Comparison of ENCODE assay signal across 11 mouse cellular contexts in the genomic region with DNA sequence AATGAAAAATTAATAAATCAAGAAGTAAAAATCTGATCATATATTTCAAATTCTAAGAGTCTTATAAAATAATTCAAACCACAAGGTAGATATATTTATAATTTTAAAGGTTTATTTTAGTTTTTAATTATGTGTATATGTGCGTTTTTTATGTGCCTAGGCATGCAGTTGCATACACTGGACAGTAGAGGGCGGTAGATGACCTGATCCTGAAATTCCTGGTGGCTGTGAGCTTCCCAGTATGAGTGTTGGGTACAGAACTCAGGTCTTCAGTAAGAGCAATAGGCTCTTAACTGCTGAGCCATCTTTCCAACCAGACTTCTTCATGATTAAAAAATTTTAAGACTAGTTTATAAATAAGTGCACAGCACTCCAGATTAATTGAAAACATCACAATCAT.
DNase-seq lines count a peak whose midpoint lies in the region; ATAC-seq and TF ChIP-seq lines count a peak whose summit lies in the region.
"Had no signal": no experiment of that assay in that cellular context is flagged by ENCODE, and none has a peak within 500 bp of the region (broad histone marks: within the 10 kb centered on the region; RNA-seq: fewer than 3 reads in every experiment).

No protein-coding gene starts in this region.

- no peak overlapping the region for H3K9ac ChIP-seq in forebrain, embryonic 14.5 days (ENCODE audit: low read length)
- no peak overlapping the region for H3K9ac ChIP-seq in liver, postnatal 0 days (replicated peaks)
- H3K9ac ChIP-seq in liver, embryonic 11.5 days (ENCODE audit: low read depth, low read length), result no peak overlapping the region
- H3K9ac ChIP-seq: embryonic facial prominence, embryonic 13.5 days; heart, embryonic 12.5 days had no signal

- no peaks in the 10 kb centered on the region for H3K27me3 ChIP-seq in forebrain, embryonic 14.5 days (replicated peaks; ENCODE audit: control insufficient read depth, insufficient read depth, low read length)
- no peaks in the 10 kb centered on the region for H3K27me3 ChIP-seq in forebrain, embryonic 10.5 days (ENCODE audit: poor library complexity, severe bottlenecking)
- H3K27me3 ChIP-seq in liver, postnatal 0 days (ENCODE audit: insufficient read depth, low read length), result no peaks in the 10 kb centered on the region
- no peaks in the 10 kb centered on the region for H3K27me3 ChIP-seq in liver, embryonic 11.5 days (replicated peaks; ENCODE audit: control insufficient read depth, insufficient read depth, low read length)
- H3K27me3 ChIP-seq in Patski, result no peaks in the 10 kb centered on the region
- H3K27me3 ChIP-seq: embryonic facial prominence, embryonic 13.5 days; heart, embryonic 12.5 days had no signal

- no peaks in the 10 kb centered on the region for H3K4me1 ChIP-seq in forebrain, embryonic 14.5 days (ENCODE audit: control insufficient read depth, insufficient read depth, low read length)
- H3K4me1 ChIP-seq in forebrain, embryonic 10.5 days, result no peaks in the 10 kb centered on the region
- no peaks in the 10 kb centered on the region for H3K4me1 ChIP-seq in liver, postnatal 0 days (ENCODE audit: insufficient read depth)
- no peaks in the 10 kb centered on the region for H3K4me1 ChIP-seq in liver, embryonic 11.5 days (replicated peaks; ENCODE audit: control insufficient read depth, insufficient read depth, low read length)
- H3K4me1 ChIP-seq: embryonic facial prominence, embryonic 13.5 days; heart, embryonic 12.5 days had no signal

- no peak overlapping the region for H3K4me2 ChIP-seq in forebrain, embryonic 14.5 days (ENCODE audit: low read length)
- H3K4me2 ChIP-seq in liver, postnatal 0 days (ENCODE audit: low read depth, low read length), result no peak overlapping the region
- no peak overlapping the region for H3K4me2 ChIP-seq in liver, embryonic 11.5 days
- H3K4me2 ChIP-seq: embryonic facial prominence, embryonic 13.5 days; heart, embryonic 12.5 days had no signal

- 50% methylated on average over 2 of the region's 2 CpGs for WGBS in forebrain, embryonic 14.5 days
- 42% methylated on average over 2 of the region's 2 CpGs for WGBS in forebrain, embryonic 10.5 days
- 37% methylated on average over 2 of the region's 2 CpGs for WGBS in liver, postnatal 0 days (ENCODE audit: insufficient replicate concordance)
- WGBS in liver, embryonic 11.5 days, result 39% methylated on average over 2 of the region's 2 CpGs

- peak; percentile 24 for DNase-seq in forebrain, embryonic 14.5 days (ENCODE audit: low spot score)
- DNase-seq in forebrain, embryonic 10.5 days (ENCODE audit: extremely low spot score, low spot score), result no peak
- no peak for DNase-seq in liver, postnatal 0 days
- no peak for DNase-seq in liver, embryonic 11.5 days (ENCODE audit: low spot score)
- DNase-seq in Patski (ENCODE audit: low read depth, low spot score), result no peak
- peak; percentile 68 for DNase-seq in retina, embryonic 14.5 days (ENCODE audit: low spot score)
- no peak for DNase-seq in layer of hippocampus, adult 9-11 months
- no peak for DNase-seq in lung, postnatal 14 days
- DNase-seq: adrenal gland, postnatal 36 days had no signal

- no peak overlapping the region for H3K4me3 ChIP-seq in forebrain, embryonic 14.5 days (ENCODE audit: low read depth, low read length)
- H3K4me3 ChIP-seq in forebrain, embryonic 10.5 days, result no peak overlapping the region
- H3K4me3 ChIP-seq in liver, postnatal 0 days (ENCODE audit: low read depth, low read length), result no peak overlapping the region
- no peak overlapping the region for H3K4me3 ChIP-seq in liver, embryonic 11.5 days (ENCODE audit: low read depth, low read length)
- H3K4me3 ChIP-seq: embryonic facial prominence, embryonic 13.5 days; heart, embryonic 12.5 days had no signal

- no peaks in the 10 kb centered on the region for H3K9me3 ChIP-seq in forebrain, embryonic 14.5 days (replicated peaks; ENCODE audit: control insufficient read depth, low read length)
- H3K9me3 ChIP-seq in forebrain, embryonic 10.5 days, result no peaks in the 10 kb centered on the region; the same call in 1 of the 2 replicates
- H3K9me3 ChIP-seq in liver, postnatal 0 days (ENCODE audit: low read length), result no peaks in the 10 kb centered on the region
- no peaks in the 10 kb centered on the region for H3K9me3 ChIP-seq in liver, embryonic 11.5 days (ENCODE audit: control insufficient read depth, low read length)
- H3K9me3 ChIP-seq: embryonic facial prominence, embryonic 13.5 days had no signal

- in situ Hi-C loops in Patski (cut with MboI; ENCODE audit: low pct_unique_long_range_greater_than_20kb), result no loop called here

- POLR2A ChIA-PET in Patski (lab: Charles Lee), result no interaction called here

- no peak overlapping the region for H3K27ac ChIP-seq in forebrain, embryonic 14.5 days (ENCODE audit: low read depth, low read length)
- no peak overlapping the region for H3K27ac ChIP-seq in forebrain, embryonic 10.5 days
- H3K27ac ChIP-seq in liver, postnatal 0 days (ENCODE audit: low read depth), result no peak overlapping the region
- H3K27ac ChIP-seq in liver, embryonic 11.5 days (ENCODE audit: low read depth, low read length), result no peak overlapping the region
- H3K27ac ChIP-seq: embryonic facial prominence, embryonic 13.5 days had no signal

- no peaks in the 10 kb centered on the region for H3K36me3 ChIP-seq in forebrain, embryonic 14.5 days (ENCODE audit: control insufficient read depth, insufficient read depth, low read length)
- no peaks in the 10 kb centered on the region for H3K36me3 ChIP-seq in forebrain, embryonic 10.5 days (replicated peaks)
- no peaks in the 10 kb centered on the region for H3K36me3 ChIP-seq in liver, postnatal 0 days (replicated peaks; ENCODE audit: insufficient read depth, low read length)
- H3K36me3 ChIP-seq in liver, embryonic 11.5 days (ENCODE audit: control insufficient read depth, insufficient read depth, low read length), result no peaks in the 10 kb centered on the region
- H3K36me3 ChIP-seq: embryonic facial prominence, embryonic 13.5 days; heart, embryonic 12.5 days had no signal

- CTCF ChIA-PET in Patski (lab: Charles Lee), result interaction anchor here (1.0 to 1.7 kb wide), 3 partner anchors 11 to 17 kb away, joined by 3 to 5 read pairs (median 4); no protein-coding TSS in a partner anchor

- ATAC-seq in forebrain, embryonic 14.5 days, result no peak
- no peak for ATAC-seq in liver, postnatal 0 days
- no peak for ATAC-seq in liver, embryonic 11.5 days (replicated peaks; ENCODE audit: low FRiP score)
- no peak for ATAC-seq in Patski

- no peak for TF ChIP-seq EP300 in liver, postnatal 0 days (IDR thresholded peaks at IDR 0.05; ENCODE audit: low read depth)

- TF ChIP-seq CTCF in liver, postnatal 0 days (IDR thresholded peaks at IDR 0.05; ENCODE audit: low read depth), result peak; percentile 63
- TF ChIP-seq CTCF in Patski (IDR thresholded peaks at IDR 0.05), result peak; percentile 91

Comparison
In these comparisons a context has a peak if more than half of its experiments do, and no peak if none do; other contexts are left out.
1. DNase-seq: peak in forebrain, embryonic 14.5 days (single experiment) and retina, embryonic 14.5 days (single experiment); none in forebrain, embryonic 10.5 days (single experiment), liver, postnatal 0 days (single experiment), liver, embryonic 11.5 days (single experiment), Patski (single experiment), layer of hippocampus, adult 9-11 months (single experiment) and lung, postnatal 14 days (single experiment).